ENCODE assay signal across 8 mouse cellular contexts in genomic region chr7:34939262-34939951, GRCm38 (mm10). TPM values are rescaled to one million over a fixed set of nuclear protein-coding genes. Genes with fewer than 3 reads are reported as not detected.
DNase-seq lines count a peak whose midpoint lies in the region; ATAC-seq and TF ChIP-seq lines count a peak whose summit lies in the region.

No protein-coding gene starts in this region.

- H3K27ac ChIP-seq in midbrain, postnatal 0 days (ENCODE audit: low read depth, low read length), result peak overlapping the region; percentile 34; the same call in 1 of the 2 replicates
- H3K27ac ChIP-seq in liver, embryonic 12.5 days, result no peak overlapping the region

- no peak overlapping the region for H3K9ac ChIP-seq in midbrain, postnatal 0 days (replicated peaks; ENCODE audit: low read length, poor library complexity, severe bottlenecking)
- H3K9ac ChIP-seq in liver, embryonic 12.5 days, result no peak overlapping the region

- H3K4me2 ChIP-seq in midbrain, postnatal 0 days (ENCODE audit: low read depth, low read length, poor library complexity, severe bottlenecking), result no peak overlapping the region
- no peak overlapping the region for H3K4me2 ChIP-seq in liver, embryonic 12.5 days

- no peaks in the 10 kb centered on the region; the same call in 1 of the 2 replicates for H3K27me3 ChIP-seq in midbrain, postnatal 0 days (ENCODE audit: insufficient read depth, low read length)
- no peaks in the 10 kb centered on the region for H3K27me3 ChIP-seq in liver, embryonic 12.5 days (replicated peaks)

- H3K4me1 ChIP-seq in midbrain, postnatal 0 days (ENCODE audit: insufficient read depth, low read length), result 0 out of 2 replicates have a peak, but pooled peaks cover 4% of the 10 kb centered on the region
- no peaks in the 10 kb centered on the region for H3K4me1 ChIP-seq in liver, embryonic 12.5 days

- peak; percentile 41; the same call in 1 of the 2 replicates for ATAC-seq in midbrain, postnatal 0 days (ENCODE audit: low FRiP score)
- no peak for ATAC-seq in granulocyte monocyte progenitor cell, adult 5-6 weeks (replicated peaks; ENCODE audit: poor library complexity, severe bottlenecking)
- ATAC-seq in liver, embryonic 12.5 days, result no peak

- peaks cover 17% of the 10 kb centered on the region for H3K36me3 ChIP-seq in midbrain, postnatal 0 days (ENCODE audit: insufficient read depth, low read length)
- H3K36me3 ChIP-seq in liver, embryonic 12.5 days, result peaks cover 45% of the 10 kb centered on the region

- H3K4me3 ChIP-seq in midbrain, postnatal 0 days (ENCODE audit: low read depth, low read length), result no peak overlapping the region
- no peak overlapping the region for H3K4me3 ChIP-seq in liver, embryonic 12.5 days

- TF ChIP-seq CTCF in midbrain, postnatal 0 days (IDR thresholded peaks at IDR 0.05), result no peak

- peak; percentile 96 for DNase-seq in 3T3-L1 (ENCODE audit: low read depth, low spot score)
- peak; percentile 56 for DNase-seq in adrenal gland, postnatal 10 days
- peak; percentile 92 for DNase-seq in fibroblast of lung, adult 2 months (ENCODE audit: low read depth)
- DNase-seq in heart, postnatal 4 days, result peak; percentile 17
- DNase-seq in layer of hippocampus, adult 9-11 months, result peak; percentile 79
- DNase-seq in midbrain, postnatal 0 days (ENCODE audit: low spot score), result peak; percentile 71

- WGBS in midbrain, postnatal 0 days, result 26% methylated on average over 14 of the region's 14 CpGs
- WGBS in liver, embryonic 12.5 days (ENCODE audit: insufficient replicate concordance), result 78% methylated on average over 14 of the region's 14 CpGs

- H3K9me3 ChIP-seq in midbrain, postnatal 0 days (ENCODE audit: low read length), result no peaks in the 10 kb centered on the region
- peaks cover 8% of the 10 kb centered on the region for H3K9me3 ChIP-seq in liver, embryonic 12.5 days (replicated peaks)

RNA-seq across cellular contexts. Expression of gene Pepd, which starts 27.2 kb away (rescaled TPM):
- 10 to 100 TPM; 56.6 to 58.9 TPM for total RNA-seq in adrenal gland, postnatal 10 days (2021)
- 10 to 100 TPM; 24.4 to 26.9 TPM for total RNA-seq in heart, postnatal 4 days (2021)
- 57.4 and 60.8 TPM in 2 replicates for total RNA-seq in midbrain, postnatal 0 days (2014; rRNA removed)
- 69.8 and 70.1 TPM in 2 replicates for polyA plus RNA-seq in midbrain, postnatal 0 days (2015; fragmentation: Nextera tagmentation; extraction: Ambion mirVana)
- total RNA-seq in granulocyte monocyte progenitor cell, adult 5-6 weeks (2014; fragmentation: Nextera tagmentation), result 33.0 and 38.9 TPM in 2 replicates
- total RNA-seq in granulocyte monocyte progenitor cell, adult 5-6 weeks (2017), result 36.1 and 40.8 TPM in 2 replicates
- polyA plus RNA-seq in liver, embryonic 12.5 days (2016; fragmentation: Nextera tagmentation; extraction: Ambion mirVana), result 45.4 and 49.6 TPM in 2 replicates

Comparison
In these comparisons a context has a peak if more than half of its experiments do, and no peak if none do; other contexts are left out.
1. DNase-seq: peak in every context shown above with its lines; median percentile 96 in 3T3-L1; 92 in fibroblast of lung, adult 2 months; 79 in layer of hippocampus, adult 9-11 months; 71 in midbrain, postnatal 0 days; 56 in adrenal gland, postnatal 10 days; 17 in heart, postnatal 4 days.